Mouse (Mus musculus) hindbrain, embryonic 16.5 days (tissue): ENCODE results near the gene Rasl10b. TPM values are rescaled to one million over a fixed set of nuclear protein-coding genes. Genes with fewer than 3 reads are reported as not detected.

Experiments
- ATAC-seq: fragments of 200-750 bp; cut with Nextera tagmentation; 2 replicates; pipeline ENCODE4 v1.8.0; 2017; ENCODE audit warnings: moderate TSS enrichment, moderate library complexity
- H3K27ac ChIP-seq: fragments of 300-500 bp; sonication (generic); 2 replicates; pipeline ENCODE4 v1.5.1; 2014; ENCODE audit warnings: low read depth, mild to moderate bottlenecking, control low read depth, low read length, moderate library complexity
- H3K27me3 ChIP-seq: fragments of 300-500 bp; sonication (generic); replicated peaks from 2 replicates; pipeline ENCODE4 v1.6.1; 2014; ENCODE audit warnings: low read length; ENCODE audit not compliant: control insufficient read depth, insufficient read depth
- H3K36me3 ChIP-seq: fragments of 300-500 bp; sonication (generic); 2 replicates; pipeline ENCODE4 v1.6.1; 2014; ENCODE audit warnings: mild to moderate bottlenecking, low read length, moderate library complexity, mixed read lengths; ENCODE audit not compliant: control insufficient read depth, insufficient read depth
- H3K4me1 ChIP-seq: fragments of 300-500 bp; sonication (generic); 2 replicates; pipeline ENCODE4 v1.6.1; 2014; ENCODE audit warnings: low read depth, low read length; ENCODE audit not compliant: control insufficient read depth, insufficient read depth
- H3K4me2 ChIP-seq: fragments of 300-500 bp; sonication (generic); 2 replicates; pipeline ENCODE4 v1.6.1; 2014; ENCODE audit warnings: mild to moderate bottlenecking, low read length, control low read depth, moderate library complexity
- H3K4me3 ChIP-seq: fragments of 300-500 bp; sonication (generic); 2 replicates; pipeline ENCODE4 v1.5.1; 2014; ENCODE audit warnings: mild to moderate bottlenecking, low read length, control low read depth, moderate library complexity
- H3K9ac ChIP-seq: fragments of 300-500 bp; sonication (generic); 2 replicates; pipeline ENCODE4 v1.6.1; 2014; ENCODE audit warnings: low read depth, mild to moderate bottlenecking, control low read depth, low read length, moderate library complexity
- H3K9me3 ChIP-seq: fragments of 300-500 bp; sonication (generic); 2 replicates; pipeline ENCODE4 v1.6.1; 2014; ENCODE audit warnings: mild to moderate bottlenecking, low read length, moderate library complexity; ENCODE audit not compliant: control insufficient read depth
- WGBS: fragments of 180-500 bp; shearing (Covaris S2); extraction: QIAGEN DNeasy Blood & Tissue Kit; methylation state at CpG from one replicate; pipeline ENCODE4 v1.1.7; 2014; 5-methylcytosine and 5-hydroxymethylcytosine counted together
- polyA plus RNA-seq: library from polyadenylated mRNA; unstranded; fragments of >200 nt; fragmentation: Nextera tagmentation; extraction: Ambion mirVana; gene quantifications from 2 replicates; pipeline ENCODE4 v1.2.1, GENCODE M21; 2015

Rasl10b gene
- polyA plus RNA-seq, 1 experiment from 2014 or later, result 15.1 TPM

DNA sequence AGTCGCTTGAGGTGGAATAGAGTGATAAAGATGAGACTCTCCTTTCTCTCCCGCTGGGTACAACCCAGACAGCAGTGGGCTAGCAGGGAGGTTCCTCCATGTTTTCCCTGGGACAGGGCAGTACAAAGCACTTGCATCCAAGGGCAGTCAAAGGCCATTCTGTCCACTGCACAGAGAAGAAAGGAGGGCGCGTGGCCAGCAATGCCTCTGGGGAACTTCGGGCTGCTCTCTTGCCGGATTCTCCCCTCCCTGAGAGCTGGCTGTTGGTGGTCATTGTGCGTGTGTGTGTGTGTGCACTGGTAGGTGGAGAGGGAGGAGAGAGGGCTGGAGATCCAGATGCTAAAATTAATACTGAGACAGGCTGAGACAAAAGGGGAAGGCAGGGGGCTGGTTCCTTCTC is 32.3 kb downstream of the Rasl10b start:
- H3K4me2 ChIP-seq, result no peak overlapping the region
- peaks cover 36% of the 10 kb centered on the region for H3K27me3 ChIP-seq
- no peak for ATAC-seq
- no peaks in the 10 kb centered on the region for H3K9me3 ChIP-seq
- peaks cover 5% of the 10 kb centered on the region for H3K4me1 ChIP-seq
- no peaks in the 10 kb centered on the region for H3K36me3 ChIP-seq
- no peak overlapping the region for H3K9ac ChIP-seq
- H3K4me3 ChIP-seq, result no peak overlapping the region
- 34% methylated on average over 6 of the region's 7 CpGs for WGBS
- H3K27ac ChIP-seq, result no peak overlapping the region

DNA sequence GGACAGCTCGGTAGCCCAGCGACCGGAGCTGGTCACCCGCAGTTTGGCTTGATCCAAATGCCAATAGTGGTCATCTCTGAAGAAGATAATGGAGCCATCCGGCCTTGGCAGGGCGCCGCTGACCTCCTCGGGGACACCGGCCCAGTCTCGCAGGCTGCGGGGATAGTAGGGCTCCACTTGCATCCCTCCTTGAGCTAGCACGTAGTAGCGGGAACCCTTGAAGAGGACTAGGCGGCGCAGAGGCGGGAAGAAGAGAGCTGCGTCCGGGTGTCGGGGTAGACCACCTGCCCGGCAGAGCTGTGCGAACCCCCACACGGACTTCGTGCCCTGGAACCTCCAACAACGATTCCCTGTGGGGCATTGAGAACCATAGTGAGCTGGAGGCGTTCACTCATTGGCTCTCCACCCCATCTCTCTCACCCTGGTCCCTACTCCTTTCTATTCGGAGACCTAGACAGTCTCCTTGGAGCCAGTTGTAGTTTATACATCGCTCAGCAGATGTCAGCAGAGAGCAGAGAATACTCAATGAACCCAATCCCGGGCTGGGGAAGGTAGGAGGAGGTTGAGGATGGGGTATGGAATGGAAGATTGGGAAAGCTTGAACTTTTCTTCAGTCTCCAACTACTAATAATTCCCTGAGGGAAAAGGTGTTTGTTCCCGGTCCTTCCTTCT is 33.8 kb downstream of the Rasl10b start:
- Histone ChIP-seq H3K27ac (no peak overlapping the region), H3K4me3 (peak overlapping the region; percentile 25), H3K27me3 (peaks cover 36% of the 10 kb centered on the region), H3K4me2 (peak overlapping the region; percentile 46), H3K36me3 (no peaks in the 10 kb centered on the region), H3K9ac (peak overlapping the region; percentile 44; the same call in 1 of the 2 replicates), H3K9me3 (no peaks in the 10 kb centered on the region), H3K4me1 (peaks cover 6% of the 10 kb centered on the region)
- peak; percentile 34; the same call in 1 of the 2 replicates for ATAC-seq
- 17% methylated on average over 29 of the region's 29 CpGs for WGBS

DNA sequence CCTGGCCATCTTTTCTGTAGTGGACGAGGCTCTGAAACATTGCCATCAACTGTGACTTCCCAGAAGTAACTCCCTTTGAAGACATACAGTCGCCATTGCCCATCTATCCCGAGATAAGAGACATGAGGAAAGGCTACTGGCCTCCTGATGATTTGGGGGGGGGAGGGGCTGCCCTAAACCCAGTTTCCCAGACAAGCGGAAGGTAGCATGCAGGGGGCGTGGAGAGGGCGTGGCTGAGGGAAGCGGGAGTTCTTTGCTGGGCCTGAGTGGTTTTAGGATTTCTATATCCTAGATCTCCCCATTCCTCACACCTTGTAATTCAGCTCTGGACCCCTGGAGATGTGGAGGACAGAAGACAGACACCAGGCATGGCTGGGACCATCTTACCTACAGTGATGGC is 34.9 kb downstream of the Rasl10b start:
- peaks cover 36% of the 10 kb centered on the region for H3K27me3 ChIP-seq

DNA sequence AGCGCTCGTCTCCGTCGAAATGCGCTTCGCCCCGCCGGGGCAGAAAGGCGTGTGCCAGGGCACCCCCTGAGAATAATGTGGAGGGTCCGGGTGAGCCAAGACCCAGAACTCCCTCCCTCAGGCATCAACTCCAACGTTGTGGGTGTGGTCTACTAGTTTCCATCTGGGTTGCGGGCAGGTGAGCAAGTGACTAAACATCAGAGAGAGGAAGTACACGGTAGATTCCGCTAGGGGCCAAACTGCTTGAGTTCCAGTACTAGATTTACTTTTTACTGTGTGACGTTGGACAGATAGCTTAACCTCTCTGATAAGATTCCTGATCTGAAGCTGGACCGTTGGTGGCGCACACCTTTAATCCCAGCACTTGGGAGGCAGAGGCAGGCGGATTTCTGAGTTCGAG is 36.1 kb downstream of the Rasl10b start:
- Histone ChIP-seq H3K27ac (no peak overlapping the region), H3K4me2 (peak overlapping the region; percentile 42), H3K27me3 (peaks cover 36% of the 10 kb centered on the region), H3K9ac (no peak overlapping the region), H3K9me3 (no peaks in the 10 kb centered on the region), H3K4me3 (peak overlapping the region; percentile 25), H3K4me1 (peaks cover 19% of the 10 kb centered on the region), H3K36me3 (no peaks in the 10 kb centered on the region)
- WGBS, result 28% methylated on average over 19 of the region's 19 CpGs
- no peak for ATAC-seq

More for the DNA sequence above, 34.9 kb downstream of the Rasl10b start:
- no peak for ATAC-seq
- Histone ChIP-seq H3K4me3 (no peak overlapping the region), H3K4me1 (peaks cover 15% of the 10 kb centered on the region), H3K36me3 (no peaks in the 10 kb centered on the region), H3K9ac (no peak overlapping the region), H3K27ac (no peak overlapping the region), H3K9me3 (no peaks in the 10 kb centered on the region), H3K4me2 (no peak overlapping the region)
- WGBS, result 12% methylated on average over 7 of the region's 7 CpGs

DNA sequence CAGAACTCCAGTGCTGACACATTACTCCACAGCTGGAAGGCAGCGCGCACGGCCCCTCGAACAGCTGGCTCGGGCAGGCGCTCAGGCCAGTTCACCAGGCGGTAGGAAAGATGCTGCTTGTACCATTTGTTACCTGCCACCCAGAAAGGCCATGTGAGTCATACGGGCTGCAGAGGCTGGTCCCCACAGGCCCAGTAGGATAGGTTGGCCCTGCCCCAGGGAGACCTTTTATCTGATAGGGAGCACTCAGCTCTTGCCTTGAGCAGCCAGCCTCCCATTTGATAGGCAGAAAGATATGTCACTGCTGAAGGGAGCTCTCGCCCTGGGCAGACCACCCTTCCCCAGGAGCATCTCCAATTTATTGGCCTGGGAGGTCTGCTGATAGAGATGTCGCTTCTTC is 38.7 kb downstream of the Rasl10b start:
- no peaks in the 10 kb centered on the region for H3K36me3 ChIP-seq
- 0 out of 2 replicates have a peak overlapping the region, but pooled peaks have one; percentile 14 for H3K9ac ChIP-seq
- WGBS, result 77% methylated on average over 10 of the region's 10 CpGs
- H3K4me2 ChIP-seq, result no peak overlapping the region
- H3K4me1 ChIP-seq, result peaks cover 18% of the 10 kb centered on the region
- no peak for ATAC-seq
- H3K27me3 ChIP-seq, result peaks cover 24% of the 10 kb centered on the region
- no peak overlapping the region for H3K4me3 ChIP-seq
- no peak overlapping the region for H3K27ac ChIP-seq
- H3K9me3 ChIP-seq, result no peaks in the 10 kb centered on the region

DNA sequence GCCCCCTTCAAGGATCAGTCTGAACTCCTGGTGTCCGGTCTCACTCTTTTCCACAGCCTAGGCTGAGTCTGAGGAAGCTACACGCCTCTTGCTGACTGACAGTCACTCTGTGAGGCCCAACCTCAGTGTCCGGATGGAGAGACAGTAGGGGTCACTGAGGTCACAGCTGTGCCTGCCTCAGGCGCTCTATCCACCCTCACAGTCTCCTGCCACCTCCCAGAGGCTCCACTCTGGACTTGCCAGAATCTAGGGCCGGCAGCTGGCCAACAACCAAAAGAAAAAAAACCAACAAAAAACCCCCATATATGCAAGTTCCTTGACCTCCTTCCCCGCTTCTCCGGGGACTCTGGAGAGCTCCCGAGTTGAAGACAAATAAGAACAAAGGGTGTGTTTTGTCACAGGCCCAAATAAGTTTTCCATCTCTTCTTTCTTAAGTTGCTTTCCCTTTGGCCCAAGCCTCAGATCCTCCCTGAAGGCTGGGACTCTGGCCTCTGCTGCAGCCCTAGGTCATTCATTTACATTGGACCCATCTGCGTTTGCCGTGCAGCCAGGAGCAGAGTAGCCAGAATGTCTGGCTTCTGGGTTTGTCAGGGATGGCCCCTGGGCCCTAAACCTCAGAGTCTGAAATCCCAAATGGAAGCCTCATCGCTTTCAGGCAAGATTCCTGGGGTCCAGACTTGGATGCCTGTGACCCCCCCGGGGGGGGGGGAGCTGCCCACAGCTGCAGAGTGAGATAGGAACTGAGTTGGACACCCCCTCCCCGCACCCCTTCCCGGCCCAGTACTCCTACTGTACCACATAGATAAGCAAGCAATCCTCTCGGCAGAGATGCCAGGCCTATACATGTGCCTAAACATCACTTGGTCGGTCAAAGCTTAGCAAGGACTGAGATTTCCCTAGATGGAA is 39.3 kb downstream of the Rasl10b start:
- H3K4me1 ChIP-seq, result peaks cover 17% of the 10 kb centered on the region
- H3K9ac ChIP-seq, result no peak overlapping the region
- no peaks in the 10 kb centered on the region for H3K9me3 ChIP-seq
- no peak overlapping the region for H3K4me3 ChIP-seq
- H3K27ac ChIP-seq, result peak overlapping the region; percentile 48; the same call in 1 of the 2 replicates
- WGBS, result 33% methylated on average over 16 of the region's 16 CpGs
- ATAC-seq, result no peak
- H3K4me2 ChIP-seq, result no peak overlapping the region
- peaks cover 21% of the 10 kb centered on the region for H3K27me3 ChIP-seq
- H3K36me3 ChIP-seq, result no peaks in the 10 kb centered on the region

DNA sequence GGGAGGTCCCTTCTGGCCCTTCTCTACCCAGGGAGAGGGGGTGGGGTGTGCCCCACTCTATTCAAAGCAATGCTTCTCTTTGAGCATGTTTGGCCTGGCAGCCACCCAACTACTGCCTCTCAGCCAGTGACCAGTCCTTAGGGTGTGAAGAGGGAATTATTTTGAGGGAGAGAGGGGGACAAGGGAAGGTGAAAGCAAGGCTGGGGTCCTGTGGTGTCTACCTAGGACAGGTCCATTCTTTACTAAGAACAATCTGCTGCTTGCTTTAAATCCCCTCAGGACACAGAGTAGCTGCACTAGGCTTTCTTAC is 39.9 kb downstream of the Rasl10b start:
- Histone ChIP-seq H3K4me2 (no peak overlapping the region), H3K36me3 (no peaks in the 10 kb centered on the region), H3K9ac (no peak overlapping the region), H3K27ac (peak overlapping the region; percentile 48; the same call in 1 of the 2 replicates), H3K4me3 (no peak overlapping the region), H3K27me3 (peaks cover 16% of the 10 kb centered on the region), H3K4me1 (peaks cover 17% of the 10 kb centered on the region), H3K9me3 (no peaks in the 10 kb centered on the region)
- 0 out of 2 replicates have a peak, but pooled peaks have one; percentile 27 for ATAC-seq

DNA sequence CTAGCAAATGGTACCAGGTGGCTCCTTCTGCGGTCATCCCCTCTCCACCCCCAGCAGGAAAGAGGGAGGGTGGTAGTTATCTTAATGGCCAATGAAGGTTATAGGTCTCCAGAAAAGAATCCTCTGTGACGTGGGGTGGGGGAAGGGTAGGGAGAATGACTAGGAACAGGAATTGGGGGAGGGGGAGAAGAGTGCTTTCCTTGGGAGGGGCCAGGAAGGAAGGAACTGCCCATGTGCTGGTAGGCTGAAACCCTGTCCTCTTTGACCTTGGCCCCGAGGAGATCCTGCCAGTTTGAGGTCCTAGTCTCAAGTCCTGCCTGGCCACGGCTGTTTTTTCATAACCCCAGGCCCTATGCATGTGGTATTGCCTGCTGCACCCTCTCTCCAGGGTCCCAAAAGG is 40.4 kb downstream of the Rasl10b start:
- no peaks in the 10 kb centered on the region for H3K9me3 ChIP-seq
- no peak overlapping the region for H3K4me2 ChIP-seq
- 61% methylated on average over 4 of the region's 4 CpGs for WGBS
- ATAC-seq, result no peak
- no peak overlapping the region for H3K27ac ChIP-seq
- no peak overlapping the region for H3K9ac ChIP-seq
- peaks cover 12% of the 10 kb centered on the region for H3K27me3 ChIP-seq
- H3K4me1 ChIP-seq, result peaks cover 17% of the 10 kb centered on the region
- no peaks in the 10 kb centered on the region for H3K36me3 ChIP-seq
- no peak overlapping the region for H3K4me3 ChIP-seq

DNA sequence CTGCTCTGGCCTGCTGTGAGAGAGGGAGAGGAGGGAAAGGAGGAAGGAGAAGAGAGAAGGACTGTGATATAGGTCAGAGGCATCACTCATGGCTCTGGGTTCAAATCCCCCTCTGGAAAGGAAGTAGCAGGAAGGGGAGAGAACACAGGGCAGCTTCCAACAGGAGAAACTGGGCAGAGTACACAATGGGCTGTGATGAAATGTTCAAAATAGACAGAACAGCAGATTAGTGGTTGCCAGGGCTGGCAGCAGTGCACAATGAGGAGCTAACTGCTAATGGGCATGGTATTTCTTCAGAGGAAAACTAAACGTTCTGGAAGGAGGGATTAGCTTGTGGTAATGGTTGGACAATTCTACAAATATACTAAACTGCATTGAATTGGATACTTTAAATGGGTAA is 41.6 kb downstream of the Rasl10b start:
- ATAC-seq, result no peak
- no peaks in the 10 kb centered on the region for H3K36me3 ChIP-seq
- H3K4me1 ChIP-seq, result peaks cover 14% of the 10 kb centered on the region
- peaks cover under 1% of the 10 kb centered on the region; the same call in 1 of the 2 replicates for H3K27me3 ChIP-seq
- no peak overlapping the region for H3K4me3 ChIP-seq
- no peaks in the 10 kb centered on the region for H3K9me3 ChIP-seq
- H3K4me2 ChIP-seq, result no peak overlapping the region
- WGBS, result 44% methylated on average over 1 of the region's 1 CpGs
- H3K27ac ChIP-seq, result no peak overlapping the region
- H3K9ac ChIP-seq, result no peak overlapping the region
